Mouse (Mus musculus): ENCODE results near the gene Ntng2. TPM values are rescaled to one million over a fixed set of nuclear protein-coding genes. Genes with fewer than 3 reads are reported as not detected.

The Ntng2 gene
- total and polyA plus RNA-seq, 3 experiments, result 0.53 to 3.8 TPM; not detected in 1

DNA sequence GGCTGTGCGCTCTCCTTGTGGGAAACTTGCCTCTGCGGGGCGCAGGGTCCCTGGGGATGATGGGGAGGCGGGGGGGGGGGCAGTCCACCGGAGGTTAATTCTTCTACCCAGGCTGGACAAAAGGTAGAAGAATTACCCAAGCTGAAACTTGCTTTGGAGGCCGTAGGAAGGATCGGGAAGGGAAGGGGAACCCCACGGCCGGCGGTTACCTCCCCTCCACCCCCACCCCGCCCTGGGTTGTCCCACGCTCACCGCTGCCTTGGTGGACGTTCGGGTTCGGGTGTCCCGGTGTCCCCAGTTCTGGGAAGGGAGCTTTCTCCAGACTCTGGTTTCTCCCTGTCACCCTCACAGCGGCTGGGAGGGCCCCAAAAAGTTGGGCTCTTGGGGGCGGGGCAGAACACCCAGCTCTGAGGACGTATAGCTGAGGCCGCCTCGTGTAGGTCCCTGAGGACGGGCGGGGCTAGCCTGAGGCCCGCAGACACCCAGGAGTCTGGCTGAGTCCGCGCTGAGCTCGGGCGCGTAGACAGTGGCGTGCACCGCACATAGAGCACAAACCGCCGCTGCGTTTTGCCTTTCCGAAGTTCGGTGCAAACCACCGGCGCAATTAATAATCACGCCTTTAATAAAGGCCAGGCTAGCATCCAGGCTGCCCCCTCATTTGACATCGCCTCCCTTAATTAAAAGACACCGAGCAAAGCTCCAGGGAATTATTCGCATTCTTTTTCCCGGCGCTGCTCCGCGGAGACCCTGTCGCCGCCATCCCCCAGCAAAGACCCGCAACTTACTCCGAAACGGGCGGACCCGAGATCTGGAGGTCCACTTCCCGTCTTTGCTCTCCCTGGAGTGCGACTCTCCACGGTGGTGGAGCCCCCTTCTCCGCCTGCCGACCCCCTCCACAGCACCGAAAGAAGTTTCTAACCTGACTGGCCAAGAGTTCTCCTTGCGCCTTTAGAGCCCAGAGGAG lies 1.4 kb downstream of the Ntng2 start (continued):
- TF ChIP-seq ETS1 (conservative IDR thresholded peaks at IDR 0.05; ENCODE audit: low read depth, low read length), result no peak

DNA sequence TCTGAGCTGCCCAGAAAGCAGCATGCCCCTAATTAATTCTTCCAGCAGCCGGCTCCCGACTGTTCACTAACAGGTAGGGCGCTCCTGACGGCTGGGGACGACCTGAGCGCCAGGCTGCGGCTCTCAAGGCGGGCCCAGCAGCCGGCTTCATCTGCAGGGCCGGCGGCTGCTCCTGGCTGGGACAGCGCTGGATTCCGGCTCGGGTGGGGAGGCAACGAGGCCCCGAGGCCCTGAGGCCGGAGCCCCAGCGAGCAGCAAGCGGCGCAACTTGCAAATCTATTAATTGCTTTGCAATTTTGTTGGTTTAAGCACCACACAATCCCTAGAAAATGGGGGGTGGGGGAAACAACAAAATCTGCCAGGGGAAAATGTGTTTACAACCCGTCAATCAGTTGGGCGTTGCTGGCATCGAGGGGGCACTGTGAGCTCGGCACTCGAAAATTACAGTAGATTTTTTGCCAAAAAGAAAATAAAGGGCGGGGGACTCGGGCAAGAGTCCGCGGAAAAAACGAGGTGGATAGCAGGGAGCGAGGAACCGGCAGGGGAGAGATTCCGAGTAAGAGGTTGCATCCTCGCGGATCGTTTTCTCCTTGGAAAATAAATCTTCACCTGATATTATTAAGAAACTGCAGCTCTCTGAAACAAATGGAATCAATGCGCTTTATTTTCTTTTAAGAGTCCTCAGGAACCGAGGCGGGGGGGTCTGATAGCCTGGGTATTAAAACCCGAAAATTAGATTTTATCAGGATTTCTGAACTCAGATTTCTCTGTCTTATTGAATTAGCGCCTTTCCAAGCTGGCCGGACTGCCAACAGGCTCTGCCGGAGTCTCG lies 2.3 kb downstream of the Ntng2 start:
- Histone ChIP-seq H3K79me2 (replicated peaks; ENCODE audit: control insufficient read depth, extremely low read depth, insufficient read depth, poor library complexity, severe bottlenecking) (no peaks in the 10 kb centered on the region), H3K4me1 (ENCODE audit: control insufficient read depth in 1 of 2, insufficient read depth in 2 of 2) (peaks cover 24 to 45% of the 10 kb centered on the region in 2 experiments), H3K27ac (ENCODE audit: insufficient read depth, low read depth) (no peak overlapping the region), H3K9ac (ENCODE audit: insufficient read depth, low read depth) (no peak overlapping the region), H3K4me3 (replicated peaks in 1 of 3; ENCODE audit: low read depth in 2 of 3, low read length in 2 of 3, poor library complexity in 1 of 3) (peak overlapping the region in 1 of 3 experiments; percentile 60), H3K9me3 (replicated peaks; ENCODE audit: low read length) (no peaks in the 10 kb centered on the region), H3K27me3 (replicated peaks) (peaks cover 92% of the 10 kb centered on the region), H3K4me2 (ENCODE audit: insufficient read depth, low read depth, poor library complexity, severe bottlenecking) (peak overlapping the region; percentile 60), H3K36me3 (replicated peaks in 1 of 2; ENCODE audit: control insufficient read depth in 1 of 2, insufficient read depth in 1 of 2, low read length in 1 of 2) (no peaks in the 10 kb centered on the region)
- no peak for DNase-seq (ENCODE audit: extremely low read depth)
- no peak for TF ChIP-seq SMC3 (IDR thresholded peaks at IDR 0.05; ENCODE audit: low read depth, low read length)
- TF ChIP-seq RCOR1 (conservative IDR thresholded peaks at IDR 0.05; ENCODE audit: low read depth, low read length), result no peak
- TF ChIP-seq NELFE (IDR thresholded peaks at IDR 0.05; ENCODE audit: low read depth, low read length), result no peak
- no peak for TF ChIP-seq GABPA (IDR thresholded peaks at IDR 0.05; ENCODE audit: insufficient replicate concordance, low read depth, low read length)
- TF ChIP-seq MAZ (IDR thresholded peaks at IDR 0.05; ENCODE audit: low read depth, low read length), result no peak
- TF ChIP-seq TCF12 (IDR thresholded peaks at IDR 0.05; ENCODE audit: low read depth, low read length), result no peak
- no peak for TF ChIP-seq USF2 (conservative IDR thresholded peaks at IDR 0.05; ENCODE audit: low read depth, low read length)
- no peak for TF ChIP-seq ZMIZ1 (IDR thresholded peaks at IDR 0.05; ENCODE audit: low read depth, low read length)
- no peak for TF ChIP-seq JUN (IDR thresholded peaks at IDR 0.05; ENCODE audit: insufficient read depth, low read depth, low read length)
- no peak for TF ChIP-seq TBP (conservative IDR thresholded peaks at IDR 0.05; ENCODE audit: low read depth, low read length)
- TF ChIP-seq POLR2A (IDR thresholded peaks at IDR 0.05; ENCODE audit: low read depth, low read length), result no peak
- in situ Hi-C loops (cut with MboI; ENCODE audit: low pct_ligation_motif_present, low pct_unique_long_range_greater_than_20kb, low sequenced_read_pairs), result no loop called here
- dilution Hi-C loops (cut with MboI; ENCODE audit: extremely low pct_ligation_motif_present, extremely low pct_unique_long_range_greater_than_20kb, low sequenced_read_pairs), result no loop called here

DNA sequence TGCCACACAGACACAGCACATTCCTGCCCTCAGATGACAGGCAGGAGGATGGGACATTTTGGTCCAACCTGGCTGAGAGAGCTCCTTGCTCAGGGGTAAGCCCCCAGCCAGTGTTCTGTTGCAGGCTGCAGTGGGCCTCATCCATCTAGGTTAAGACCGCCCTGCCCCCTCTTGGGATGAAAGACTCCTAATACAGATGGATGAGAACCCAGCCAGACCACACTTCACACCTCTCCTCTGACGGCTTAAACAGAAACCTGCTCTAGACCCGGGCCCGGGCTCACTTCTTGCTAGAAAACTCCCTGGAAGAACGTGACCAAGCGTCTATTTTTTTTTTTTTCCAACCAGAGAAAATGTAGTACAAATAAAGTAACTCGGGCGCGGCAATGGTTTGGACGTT lies 3.0 kb downstream of the Ntng2 start:
- Histone ChIP-seq H3K4me2 (ENCODE audit: insufficient read depth, low read depth, poor library complexity, severe bottlenecking) (no peak overlapping the region), H3K4me1 (ENCODE audit: control insufficient read depth in 1 of 2, insufficient read depth in 2 of 2) (peaks cover 28 to 48% of the 10 kb centered on the region in 2 experiments), H3K9ac (ENCODE audit: insufficient read depth, low read depth) (no peak overlapping the region), H3K27ac (ENCODE audit: insufficient read depth, low read depth) (no peak overlapping the region), H3K36me3 (replicated peaks in 1 of 2; ENCODE audit: control insufficient read depth in 1 of 2, insufficient read depth in 1 of 2, low read length in 1 of 2) (no peaks in the 10 kb centered on the region), H3K27me3 (replicated peaks) (peaks cover 92% of the 10 kb centered on the region), H3K4me3 (replicated peaks in 1 of 3; ENCODE audit: low read depth in 2 of 3, low read length in 2 of 3, poor library complexity in 1 of 3) (no peak overlapping the region), H3K79me2 (replicated peaks; ENCODE audit: control insufficient read depth, extremely low read depth, insufficient read depth, poor library complexity, severe bottlenecking) (no peaks in the 10 kb centered on the region), H3K9me3 (replicated peaks; ENCODE audit: low read length) (no peaks in the 10 kb centered on the region)
- no peak for DNase-seq (ENCODE audit: extremely low read depth)
- dilution Hi-C loops (cut with MboI; ENCODE audit: extremely low pct_ligation_motif_present, extremely low pct_unique_long_range_greater_than_20kb, low sequenced_read_pairs) (no loop called here), in situ Hi-C loops (cut with MboI; ENCODE audit: low pct_ligation_motif_present, low pct_unique_long_range_greater_than_20kb, low sequenced_read_pairs) (loop anchor here (10.0 kb wide), 1 partner anchor 55 kb away; no protein-coding TSS in a partner anchor)
- no peak for TF ChIP-seq TCF12 (IDR thresholded peaks at IDR 0.05; ENCODE audit: low read depth, low read length)
- TF ChIP-seq CTCF (conservative IDR thresholded peaks at IDR 0.05 in 1 of 2, IDR thresholded peaks at IDR 0.05 in 1 of 2; ENCODE audit: low read depth in 2 of 2, low read length in 2 of 2), result no peak
- TF ChIP-seq ELF1 (IDR thresholded peaks at IDR 0.05; ENCODE audit: low read depth, low read length), result no peak
- no peak for TF ChIP-seq BHLHE40 (IDR thresholded peaks at IDR 0.05; ENCODE audit: low read depth, low read length)
- no peak for TF ChIP-seq MAZ (IDR thresholded peaks at IDR 0.05; ENCODE audit: low read depth, low read length)
- TF ChIP-seq EP300 (IDR thresholded peaks at IDR 0.05; ENCODE audit: low read length), result no peak
- TF ChIP-seq ZC3H11A (IDR thresholded peaks at IDR 0.05; ENCODE audit: low read depth, low read length), result no peak
- TF ChIP-seq SMC3 (IDR thresholded peaks at IDR 0.05; ENCODE audit: low read depth, low read length), result no peak
- TF ChIP-seq HCFC1 (IDR thresholded peaks at IDR 0.05; ENCODE audit: low read depth, low read length), result no peak
- TF ChIP-seq JUND (conservative IDR thresholded peaks at IDR 0.05; ENCODE audit: low read depth, low read length), result no peak
- no peak for TF ChIP-seq NRF1 (IDR thresholded peaks at IDR 0.05; ENCODE audit: low read depth, low read length)
- no peak for TF ChIP-seq E2F4 (IDR thresholded peaks at IDR 0.05; ENCODE audit: insufficient replicate concordance, low read depth, low read length)
- TF ChIP-seq IRF4 (IDR thresholded peaks at IDR 0.05; ENCODE audit: low read depth, low read length), result no peak
- TF ChIP-seq MXI1 (IDR thresholded peaks at IDR 0.05; ENCODE audit: low read depth, low read length), result no peak
- TF ChIP-seq MAFK (IDR thresholded peaks at IDR 0.05; ENCODE audit: insufficient replicate concordance, low read length), result no peak

Data from CH12.LX (cell line).